Mouse (Mus musculus) brain, adult 10 weeks (tissue): Measurements from ENCODE around the gene Dao. TPM values are rescaled to one million over a fixed set of nuclear protein-coding genes. Genes with fewer than 3 reads are reported as not detected.

ENCODE experiments used
- polyA plus RNA-seq: library from polyadenylated mRNA; stranded (reverse); fragments of 350-450 nt; fragmentation: Illumina TruSeq; extraction: RNeasy Lipid Tissue Mini Kit (QIAGEN cat#74804); gene quantifications from one replicate; pipeline ENCODE4 v1.2.3, GENCODE M21; 2015; ENCODE audit warnings: low read depth, low replicate concordance

Gene Dao
- 1.1 TPM for polyA plus RNA-seq

DNA sequence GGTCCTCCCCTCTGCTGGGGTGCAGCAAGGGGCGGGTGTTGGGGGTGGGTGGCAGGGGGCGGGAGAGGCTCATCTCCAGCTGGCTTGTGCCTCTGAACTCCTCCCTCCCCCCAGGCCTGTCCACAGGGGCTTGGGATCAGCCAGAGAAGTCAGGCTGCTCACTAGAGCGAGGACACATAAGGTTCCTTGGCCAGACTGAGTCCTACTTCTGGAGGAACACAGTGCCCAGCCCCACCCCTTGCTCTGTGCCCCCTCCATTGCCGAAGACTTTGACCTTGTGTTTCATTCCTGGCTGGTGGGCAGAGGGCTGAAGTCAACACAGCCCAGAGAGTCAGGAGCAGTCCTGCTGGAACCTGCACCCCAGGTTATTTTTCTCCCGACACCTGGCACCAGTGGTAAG, at the start of gene Dao:
TSS of gene Dao (plus strand) at position 162 of the 400 bp plus-strand sequence.

DNA sequence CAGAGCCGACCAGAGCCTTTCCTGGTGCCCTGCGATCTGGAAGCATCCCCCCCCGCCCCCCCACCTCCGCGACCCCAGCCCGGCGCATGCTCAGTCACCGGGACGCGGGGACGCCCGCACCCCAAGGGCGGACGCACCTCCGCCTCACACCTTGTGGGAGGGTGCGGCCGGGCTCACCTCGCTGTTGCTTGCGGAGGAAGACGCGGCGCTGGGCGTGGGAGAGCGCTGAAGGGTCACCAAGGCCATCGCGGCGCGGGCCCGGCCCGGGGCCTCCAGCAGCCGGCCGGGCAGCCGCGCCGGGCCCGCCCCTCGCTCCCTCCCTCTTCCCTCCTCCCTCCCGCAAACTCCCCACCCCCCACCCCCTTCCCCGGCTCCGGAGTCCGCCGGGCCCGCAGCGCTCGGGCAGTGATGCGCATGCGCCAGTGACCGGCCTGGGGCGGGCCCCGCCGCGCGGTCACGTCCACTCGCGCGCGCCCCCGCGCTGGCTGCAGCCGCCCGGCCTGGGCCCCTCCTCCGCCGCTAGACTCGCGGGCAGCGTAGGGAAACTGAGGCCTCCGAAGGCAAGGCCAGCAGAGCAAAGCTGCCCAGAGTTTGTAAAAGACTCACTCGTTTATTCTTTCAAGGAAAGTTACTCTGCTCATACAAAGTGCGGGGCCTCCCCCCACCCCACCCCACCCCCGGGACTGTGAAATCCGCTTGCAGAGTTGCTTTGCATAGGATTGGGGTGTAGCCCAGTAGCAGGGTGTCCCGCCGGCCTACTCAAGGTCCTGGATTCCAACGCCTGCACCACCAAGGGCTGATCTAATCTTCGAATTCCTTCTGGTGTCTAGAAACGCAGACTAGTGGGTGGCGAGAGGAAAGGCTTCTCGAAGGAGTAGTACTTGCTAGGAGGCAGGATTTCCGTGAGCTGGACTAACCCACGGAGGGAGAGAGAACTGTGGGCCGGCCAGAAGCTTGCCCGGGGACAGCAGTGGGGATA, 9.7 kb upstream of the Dao start, which contains the start of gene Ssh1:
TSS of gene Ssh1 (minus strand) at position 408 of the 979 bp plus-strand sequence.

DNA sequence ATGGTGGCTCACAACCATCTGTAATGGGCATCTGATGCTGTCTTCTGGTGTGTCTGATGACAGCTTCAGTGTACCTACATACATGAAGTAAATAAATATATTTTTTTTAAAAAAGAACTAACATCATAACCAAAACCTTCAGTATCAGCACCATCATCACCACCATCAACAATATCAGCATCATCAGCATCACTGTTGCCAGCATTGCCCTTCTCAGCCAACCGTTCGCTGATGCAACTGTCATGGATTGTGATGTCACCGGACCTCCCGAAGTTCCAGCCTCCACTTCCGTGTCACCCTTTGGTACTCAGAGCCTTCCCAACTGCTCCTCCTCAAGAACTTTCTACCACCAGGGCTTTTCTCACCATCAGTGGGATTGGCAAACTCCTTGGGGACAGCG, 61.7 kb downstream of the Dao start, which contains the start of gene Usp30:
TSS of gene Usp30 (plus strand) at position 301 of the 400 bp plus-strand sequence.

Other genes starting within 250 kb of the Dao start
- gene Sart3, start 231.2 kb upstream of the Dao start, polyA plus RNA-seq = 23.3 TPM
- gene Iscu, start 231.0 kb upstream of the Dao start, polyA plus RNA-seq = 165 TPM
- gene Tmem119, start 203.2 kb upstream of the Dao start, polyA plus RNA-seq = 25.0 TPM
- 34.2 TPM for gene Selplg, start 171.1 kb upstream of the Dao start, polyA plus RNA-seq
- gene Coro1c, start 94.9 kb upstream of the Dao start, polyA plus RNA-seq = 62.4 TPM
- gene Ssh1, start 9.8 kb upstream of the Dao start, polyA plus RNA-seq = 8.1 TPM
- gene Usp30, start 61.8 kb downstream of the Dao start, polyA plus RNA-seq = 28.1 TPM
- 114 TPM for gene Svop, start 87.9 kb downstream of the Dao start, polyA plus RNA-seq
- 7.9 TPM for gene Alkbh2, start 124.5 kb downstream of the Dao start, polyA plus RNA-seq
- gene Ung, start 126.7 kb downstream of the Dao start, polyA plus RNA-seq = 3.0 TPM
- 2.1 TPM for gene Acacb, start 142.8 kb downstream of the Dao start, polyA plus RNA-seq